Mouse (Mus musculus) c-Kit-positive CD71-positive TER-119-positive erythroid progenitor cells, embryonic 14.5 days (primary cell): ENCODE data around the gene Zfp819.

ENCODE experiments used
- DNase-seq: peaks from one replicate; pipeline ENCODE4 v3.0.0-alpha.2; 2013; ENCODE audit warnings: low spot score

Gene Zfp819

DNA sequence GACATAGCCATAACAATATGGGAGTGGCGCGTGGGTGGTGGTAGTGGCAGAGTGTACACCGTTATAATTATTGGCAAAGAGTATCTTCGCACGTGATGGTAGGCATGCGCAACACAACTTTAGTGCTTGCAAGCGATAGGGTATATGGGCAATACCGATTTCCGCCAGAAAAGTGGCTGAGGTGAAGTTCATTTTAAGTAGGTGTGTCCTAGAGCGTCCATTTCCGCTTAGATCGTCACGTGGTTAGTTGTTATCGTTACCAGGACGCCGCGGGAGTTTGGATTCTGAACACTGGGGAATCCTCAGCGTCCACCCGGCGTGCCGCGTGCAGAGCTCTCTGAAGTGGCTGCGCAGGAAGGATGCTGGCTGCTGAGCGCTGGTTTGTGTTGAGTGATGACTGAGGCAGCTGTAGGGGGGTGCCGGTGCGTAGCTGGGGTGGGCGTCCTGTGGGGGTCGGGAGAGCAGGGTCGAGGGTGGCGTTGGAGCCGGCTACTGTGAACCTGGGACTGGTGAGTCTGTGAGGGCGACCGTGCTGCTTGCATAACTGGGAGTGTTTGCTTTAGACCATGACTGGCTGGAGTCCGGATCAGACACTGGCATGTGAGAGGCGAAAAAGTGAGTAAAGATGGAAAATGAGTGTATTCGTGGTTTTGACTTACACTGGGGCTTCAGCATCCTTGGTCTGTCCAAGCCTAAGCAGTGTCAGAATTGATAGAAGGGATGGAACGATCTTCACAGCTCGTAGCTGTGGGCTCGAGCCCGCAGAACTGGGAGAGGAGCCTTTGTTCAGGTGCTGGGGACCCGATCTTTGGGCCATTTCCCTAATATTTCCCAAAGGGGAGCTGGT, at the start of gene Zfp819:
TSS of gene Zfp819 (plus strand) at position 274 of the 847 bp plus-strand sequence.
- DNase-seq: peak; percentile 3

GRCm38 (mm10) chr7:43562006-43562633, 44.8 kb upstream of the Zfp819 start, which contains the start of gene Zfp658:
Gene Zfp658, plus strand, starts transcription at chr7:43562256.
- peak; percentile 42 for DNase-seq

- DNase-seq: no peak
Observed at GRCm38 (mm10) chr7:43562651-43563070, 44.3 kb upstream of the Zfp819 start.

GRCm38 (mm10) chr7:43563300-43563699, 43.7 kb upstream of the Zfp819 start:
- DNase-seq: no peak

DNA sequence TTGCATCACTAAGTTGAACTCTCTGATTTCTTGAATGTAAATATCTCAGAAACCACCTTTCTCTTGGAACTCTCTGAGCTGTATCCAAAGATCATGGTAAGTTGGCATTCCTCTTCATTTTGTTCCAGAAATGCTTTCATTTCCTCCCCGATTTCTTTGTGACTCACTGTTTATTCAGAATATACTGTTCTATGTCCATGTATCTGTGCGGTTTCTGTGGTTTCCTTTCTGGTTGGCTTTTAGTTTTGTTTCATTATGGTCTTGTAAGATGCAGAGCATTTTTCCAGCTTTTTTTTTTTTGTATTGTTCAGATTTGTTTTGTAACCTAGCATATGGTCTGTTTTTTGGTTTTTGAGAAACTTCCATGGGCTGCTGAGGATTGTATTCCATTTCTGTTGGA, 35.8 kb upstream of the Zfp819 start:
- DNase-seq: no peak

GRCm38 (mm10) chr7:43579440-43580171, 27.4 kb upstream of the Zfp819 start, which contains the start of gene Zfp719:
Gene Zfp719, plus strand, starts transcription at chr7:43579610.
- DNase-seq: peak; percentile 86

DNA sequence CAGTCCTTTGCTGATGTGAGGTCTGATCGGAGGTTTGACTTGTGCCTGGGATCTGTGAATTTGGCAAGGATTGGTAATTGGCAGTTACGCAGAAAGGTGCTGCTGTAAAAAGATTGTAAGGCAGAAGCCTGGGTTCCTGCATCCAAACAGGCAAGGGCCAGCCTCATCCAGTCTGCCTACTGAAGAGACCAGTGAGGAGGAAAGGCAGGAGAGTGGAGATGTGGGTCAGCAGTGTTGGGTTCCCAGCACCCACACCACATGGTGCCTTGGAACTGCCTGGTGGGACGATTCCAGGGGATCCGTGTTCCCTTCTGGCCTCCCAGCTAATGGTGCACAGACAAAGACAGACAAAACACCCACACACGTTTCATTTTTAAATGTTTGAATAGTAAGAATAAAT, 26.4 kb upstream of the Zfp819 start:
- DNase-seq: no peak

DNA sequence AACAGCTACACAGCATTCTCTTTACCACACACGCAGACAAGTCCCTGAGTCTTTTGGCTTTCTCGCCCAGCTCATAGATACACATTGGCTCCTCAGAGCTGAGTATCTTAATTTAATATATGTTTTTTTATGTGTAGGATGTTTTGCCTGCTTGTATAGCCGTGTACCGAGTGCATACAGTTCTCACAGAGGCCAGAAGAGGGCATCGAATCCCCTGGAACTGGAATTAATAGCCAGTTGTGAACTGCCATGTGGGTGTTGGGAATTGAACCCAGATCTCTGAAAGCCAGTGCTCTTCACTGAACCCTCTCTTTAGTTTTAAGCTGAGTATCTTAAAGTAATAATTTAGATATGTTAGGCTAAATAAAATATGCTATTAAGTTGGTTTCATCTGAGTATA, 22.2 kb upstream of the Zfp819 start:
- DNase-seq: no peak

- DNase-seq: no peak
Observed at GRCm38 (mm10) chr7:43601884-43602283, 5.1 kb upstream of the Zfp819 start.

DNA sequence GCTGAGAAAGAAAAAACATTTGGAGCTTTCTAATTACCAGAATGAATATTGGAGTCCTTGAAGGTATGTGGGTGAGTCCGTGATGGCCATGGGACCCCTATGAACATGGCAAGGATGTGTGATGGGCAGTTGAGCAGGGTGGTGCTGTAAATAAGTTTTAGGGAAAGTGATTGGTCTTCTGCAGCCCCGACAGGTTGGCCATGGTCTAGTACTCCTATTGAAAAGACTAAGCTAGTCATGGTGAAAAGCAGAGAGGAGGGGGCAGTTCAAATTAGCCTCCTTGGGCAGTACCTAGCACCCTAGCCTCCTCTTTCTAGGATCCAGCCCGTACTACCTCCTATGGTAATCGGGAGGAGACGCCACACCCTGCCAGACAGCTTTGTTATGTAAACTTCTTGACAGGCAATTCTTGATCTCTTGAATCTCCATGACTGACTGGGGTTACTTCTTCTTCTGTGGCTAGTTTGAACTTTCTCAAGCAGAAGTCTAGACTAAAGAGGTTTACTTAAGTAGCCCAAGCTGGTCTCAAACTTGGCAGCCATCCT, 846 bp downstream of the Zfp819 start:
- no peak for DNase-seq

DNA sequence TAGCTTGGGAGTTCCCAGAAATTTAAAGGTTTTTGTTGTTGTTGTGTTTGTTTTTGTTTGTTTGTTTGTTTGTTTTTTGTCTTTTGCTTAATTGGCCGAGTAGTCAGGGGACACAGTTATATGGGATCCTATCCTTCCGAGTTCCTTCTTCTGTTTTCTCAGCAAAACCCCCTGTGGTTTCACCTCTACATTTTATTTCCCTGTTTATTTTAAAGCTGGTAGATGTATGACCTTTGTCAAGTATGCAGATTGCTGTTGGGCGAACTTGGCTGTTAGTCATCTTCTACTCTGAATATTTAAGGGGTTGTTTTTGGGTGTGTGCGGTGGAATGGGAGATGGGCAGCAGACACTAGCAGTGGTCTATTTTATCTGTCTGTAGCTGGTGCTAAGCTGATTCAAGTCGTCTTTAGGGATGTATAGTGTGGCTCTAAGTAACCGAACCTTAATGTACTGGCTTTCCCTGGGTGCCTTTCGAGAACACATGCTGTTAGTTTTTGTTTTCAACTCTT, 1.4 kb downstream of the Zfp819 start:
- DNase-seq: no peak

GRCm38 (mm10) chr7:43613816-43614551, 7.0 kb downstream of the Zfp819 start:
- DNase-seq: no peak

GRCm38 (mm10) chr7:43622927-43623326, 16.0 kb downstream of the Zfp819 start:
- no peak for DNase-seq

GRCm38 (mm10) chr7:43623819-43624218, 16.9 kb downstream of the Zfp819 start:
- DNase-seq: no peak

- DNase-seq: no peak
Observed at GRCm38 (mm10) chr7:43625065-43625464, 18.1 kb downstream of the Zfp819 start.

DNA sequence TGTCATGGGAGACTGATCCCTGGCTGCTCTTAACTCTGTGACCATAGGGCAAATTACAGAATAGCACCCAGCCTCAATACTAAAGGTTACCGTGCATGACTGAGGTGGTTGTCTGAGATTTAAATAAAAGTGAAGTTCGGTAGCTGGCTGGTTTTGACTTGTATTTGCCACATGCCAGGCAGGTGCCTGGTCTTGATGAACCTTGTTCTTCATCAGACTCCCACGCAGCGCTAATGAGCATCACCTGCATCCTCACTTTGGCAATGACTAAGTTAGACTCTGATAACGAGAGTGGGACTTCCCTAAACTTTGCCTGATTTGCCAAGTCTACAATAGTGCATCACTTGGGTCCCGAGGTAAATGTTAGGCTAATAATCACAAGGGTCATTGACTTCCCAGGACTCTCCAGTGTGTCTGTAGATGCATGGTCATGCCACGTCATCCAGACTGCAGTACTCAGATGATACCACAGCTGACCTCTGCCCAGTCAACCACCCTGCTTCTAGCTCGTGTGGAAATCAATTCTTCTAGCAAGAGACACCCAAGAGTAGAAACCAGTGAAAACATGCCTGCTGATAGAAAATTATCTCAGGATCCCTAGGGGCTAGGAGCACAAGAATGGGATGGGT, 18.9 kb downstream of the Zfp819 start:
- no peak for DNase-seq

GRCm38 (mm10) chr7:43633940-43634339, 27.0 kb downstream of the Zfp819 start:
- DNase-seq: no peak

DNA sequence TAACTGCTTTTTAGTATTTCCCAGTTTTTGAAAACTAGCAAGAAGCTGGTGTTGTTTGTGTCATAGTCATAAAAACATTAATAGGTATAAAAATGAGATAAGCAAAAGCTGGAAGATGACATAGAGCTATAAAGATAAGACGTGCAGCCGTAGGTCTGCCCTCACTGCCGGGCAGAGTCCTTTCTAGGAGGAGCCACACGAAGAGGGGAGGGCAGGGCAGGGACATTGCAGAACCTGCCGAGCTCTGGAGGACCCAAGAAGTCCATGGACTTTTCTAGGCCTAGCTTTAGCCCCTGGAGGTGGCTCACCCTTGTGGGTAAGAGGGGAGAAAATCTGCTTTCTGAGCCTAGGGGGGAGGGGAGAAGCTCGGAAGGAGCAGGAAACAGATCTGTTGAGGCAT, 27.5 kb downstream of the Zfp819 start, which contains the start of gene Ceacam18:
TSS of gene Ceacam18 (plus strand) at position 208 of the 400 bp plus-strand sequence.
- DNase-seq: no peak

- no peak for DNase-seq
Observed at GRCm38 (mm10) chr7:43636194-43636593, 29.2 kb downstream of the Zfp819 start.

DNA sequence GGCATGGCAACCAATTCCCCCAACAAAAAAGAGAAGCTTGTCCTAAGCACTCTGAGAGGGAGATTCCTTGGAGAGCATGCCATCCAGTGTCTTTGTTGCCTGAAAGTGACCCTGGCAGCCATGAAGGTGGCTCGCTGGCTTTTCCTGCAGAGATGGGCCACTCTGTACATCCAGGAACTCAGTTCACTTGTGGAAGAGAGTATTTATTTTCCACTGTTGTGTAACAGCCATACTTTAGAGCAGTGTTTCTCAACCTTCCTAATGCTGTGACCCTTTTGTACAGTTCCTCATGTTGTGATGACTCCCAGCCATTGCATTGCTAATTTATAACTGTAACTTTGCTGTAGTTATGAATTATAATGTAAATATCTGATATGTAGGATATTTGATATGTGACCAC, 30.1 kb downstream of the Zfp819 start:
- DNase-seq: no peak

GRCm38 (mm10) chr7:43642587-43642986, 35.6 kb downstream of the Zfp819 start:
- no peak for DNase-seq
